Mouse (Mus musculus): ENCODE measurements around the gene Gna14. TPM values are rescaled to one million over a fixed set of nuclear protein-coding genes. Genes with fewer than 3 reads are reported as not detected.
A peak's percentile ranks its signal among the peaks of the same experiment; 100 is the strongest.

Gna14 gene
- total and polyA plus RNA-seq, 3 experiments, result not detected

DNA sequence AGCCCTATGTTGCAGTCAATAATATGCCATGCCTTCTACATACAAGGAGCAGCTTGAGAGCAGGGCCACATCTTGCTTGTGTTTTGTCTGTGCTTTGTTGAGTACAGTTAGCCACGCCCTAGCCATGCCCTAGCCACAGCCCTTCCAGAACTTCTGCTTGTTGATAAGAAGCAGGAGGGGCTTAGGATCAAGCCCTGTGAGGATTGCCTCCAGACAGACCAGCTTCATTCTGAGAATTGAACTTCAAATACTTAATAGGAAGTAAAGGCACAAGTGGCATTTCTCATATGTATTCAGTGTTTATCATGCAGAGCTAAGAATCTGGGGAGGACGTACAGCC is 75.5 kb downstream of the Gna14 start (continued):
- TF ChIP-seq HCFC1 (IDR thresholded peaks at IDR 0.05; ENCODE audit: low read depth, low read length), result no peak
- TF ChIP-seq MAX (IDR thresholded peaks at IDR 0.05; ENCODE audit: low read length), result 0 out of 2 replicates have a peak, but pooled peaks have one; percentile 23
- TF ChIP-seq MXI1 (IDR thresholded peaks at IDR 0.05; ENCODE audit: low read depth, low read length), result peak; percentile 53
- peak; percentile 61 for TF ChIP-seq GATA1 (IDR thresholded peaks at IDR 0.05; ENCODE audit: low read depth, low read length)
- no peak for TF ChIP-seq TBP (IDR thresholded peaks at IDR 0.05; ENCODE audit: low read depth, low read length)
- TF ChIP-seq ZNF384 (IDR thresholded peaks at IDR 0.05; ENCODE audit: low read depth, low read length), result no peak
- 0 out of 2 replicates have a peak, but pooled peaks have one; percentile 33 for TF ChIP-seq MYB (IDR thresholded peaks at IDR 0.05; ENCODE audit: low read depth, low read length)
- 0 out of 2 replicates have a peak, but pooled peaks have one; percentile 33 for TF ChIP-seq ZMIZ1 (IDR thresholded peaks at IDR 0.05; ENCODE audit: low read depth, low read length)

DNA sequence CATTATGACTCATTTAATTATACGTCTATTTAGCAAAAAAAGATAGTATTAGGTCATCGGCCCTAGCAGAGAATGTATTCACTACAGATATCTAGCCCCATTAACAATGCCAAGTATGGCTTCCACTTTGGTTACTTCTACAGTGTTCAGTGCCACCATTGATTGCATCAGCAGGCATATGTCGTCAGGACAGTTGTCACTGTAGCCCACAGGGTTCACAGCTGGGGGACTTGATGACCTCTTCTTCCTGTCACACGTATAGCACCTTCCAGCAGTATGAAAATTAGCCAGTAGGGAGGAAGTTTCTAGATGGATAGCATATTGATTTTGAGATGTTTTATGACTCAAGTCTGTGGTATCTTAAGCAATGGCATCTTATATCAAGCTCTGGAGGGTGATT is 78.6 kb downstream of the Gna14 start:
- no peak overlapping the region for H3K27ac ChIP-seq (ENCODE audit: control insufficient read depth, low read depth, low read length)
- H3K9me3 ChIP-seq (replicated peaks; ENCODE audit: insufficient read depth, low read length), result no peaks in the 10 kb centered on the region
- peaks cover 16 to 25% of the 10 kb centered on the region in 2 experiments for H3K4me1 ChIP-seq (ENCODE audit: control insufficient read depth in 1 of 2, insufficient read depth in 2 of 2, low read length in 2 of 2)
- TF ChIP-seq MYC (IDR thresholded peaks at IDR 0.05; ENCODE audit: low read depth, low read length), result no peak
- TF ChIP-seq MEF2A (IDR thresholded peaks at IDR 0.05; ENCODE audit: extremely low read depth, insufficient replicate concordance, low read depth, low read length, poor library complexity, severe bottlenecking), result no peak
- TF ChIP-seq SMC3 (IDR thresholded peaks at IDR 0.05; ENCODE audit: low read depth, low read length), result no peak
- TF ChIP-seq MAX (IDR thresholded peaks at IDR 0.05; ENCODE audit: low read length), result no peak
- TF ChIP-seq MAZ (IDR thresholded peaks at IDR 0.05; ENCODE audit: low read depth, low read length), result no peak
- no peak for TF ChIP-seq JUND (IDR thresholded peaks at IDR 0.05; ENCODE audit: low read depth, low read length)
- no peak for TF ChIP-seq GATA1 (IDR thresholded peaks at IDR 0.05; ENCODE audit: low read depth, low read length)
- no peak for TF ChIP-seq ZNF384 (IDR thresholded peaks at IDR 0.05; ENCODE audit: low read depth, low read length)
- TF ChIP-seq RCOR1 (IDR thresholded peaks at IDR 0.05; ENCODE audit: low read depth, low read length), result no peak
- no peak for TF ChIP-seq ELF1 (IDR thresholded peaks at IDR 0.05; ENCODE audit: low read depth, low read length)
- no peak for TF ChIP-seq RAD21 (IDR thresholded peaks at IDR 0.05; ENCODE audit: low read depth, low read length)
- TF ChIP-seq BHLHE40 (IDR thresholded peaks at IDR 0.05; ENCODE audit: borderline replicate concordance, low read depth, low read length), result no peak
- no peak for TF ChIP-seq SIN3A (IDR thresholded peaks at IDR 0.05; ENCODE audit: low read length)
- no peak for TF ChIP-seq NELFE (IDR thresholded peaks at IDR 0.05; ENCODE audit: low read depth, low read length)
- no peak for TF ChIP-seq ZKSCAN1 (IDR thresholded peaks at IDR 0.05; ENCODE audit: low read depth, low read length)
- no peak for TF ChIP-seq KAT2A (conservative IDR thresholded peaks at IDR 0.05; ENCODE audit: low read depth, low read length)
- peaks cover 0 to 28% of the 10 kb centered on the region in 2 experiments; a peak in 2 of 4 replicates for H3K36me3 ChIP-seq (ENCODE audit: control insufficient read depth in 1 of 2, insufficient read depth in 2 of 2, low read length in 2 of 2)
- no peak overlapping the region for H3K4me3 ChIP-seq (ENCODE audit: control insufficient read depth in 1 of 2, insufficient read depth in 1 of 2, low read depth in 2 of 2, low read length in 2 of 2)
- H3K27me3 ChIP-seq (ENCODE audit: control insufficient read depth in 1 of 2, insufficient read depth in 2 of 2, low read length in 2 of 2), result no peaks in the 10 kb centered on the region
- H3K9ac ChIP-seq (ENCODE audit: control insufficient read depth, low read depth, low read length, poor library complexity, severe bottlenecking), result no peak overlapping the region
- DNase-seq (ENCODE audit: low read depth, low spot score), result no peak
- no peaks in the 10 kb centered on the region for H3K79me2 ChIP-seq (ENCODE audit: control insufficient read depth, insufficient read depth, low read length, poor library complexity)
